Mouse (Mus musculus) limb, embryonic 12.5 days (tissue): ENCODE data around the gene Smpx. TPM values are rescaled to one million over a fixed set of nuclear protein-coding genes. Genes with fewer than 3 reads are reported as not detected.

ENCODE experiments used
- ATAC-seq: fragments of 200-750 bp; cut with Nextera tagmentation; 2 replicates; pipeline ENCODE4 v1.8.0; 2017; ENCODE audit warnings: low read depth, moderate TSS enrichment; ENCODE audit not compliant: insufficient number of reproducible peaks, insufficient read depth, low FRiP score, low TSS enrichment
- H3K27ac ChIP-seq: fragments of 300-500 bp; sonication (generic); 2 replicates; pipeline ENCODE4 v1.5.1; 2016; ENCODE audit warnings: mild to moderate bottlenecking, moderate library complexity
- H3K27me3 ChIP-seq: fragments of 300-500 bp; sonication (generic); 2 replicates; pipeline ENCODE4 v1.6.1; 2016; ENCODE audit warnings: mild to moderate bottlenecking, moderate library complexity
- H3K36me3 ChIP-seq: fragments of 300-500 bp; sonication (generic); 2 replicates; pipeline ENCODE4 v1.6.1; 2016; ENCODE audit warnings: mild to moderate bottlenecking, moderate library complexity
- H3K4me1 ChIP-seq: fragments of 300-500 bp; sonication (generic); replicated peaks from 2 replicates; pipeline ENCODE4 v1.6.1; 2016
- H3K4me2 ChIP-seq: fragments of 300-500 bp; sonication (generic); 2 replicates; pipeline ENCODE4 v1.6.1; 2016; ENCODE audit warnings: mild to moderate bottlenecking, moderate library complexity
- H3K4me3 ChIP-seq: fragments of 300-500 bp; sonication (generic); replicated peaks from 2 replicates; pipeline ENCODE4 v1.5.1; 2016; ENCODE audit warnings: mild to moderate bottlenecking
- H3K9ac ChIP-seq: fragments of 300-500 bp; sonication (generic); replicated peaks from 2 replicates; pipeline ENCODE4 v1.6.1; 2016; ENCODE audit warnings: mild to moderate bottlenecking, moderate library complexity
- H3K9me3 ChIP-seq: fragments of 300-500 bp; sonication (generic); 2 replicates; pipeline ENCODE4 v1.6.1; 2016; ENCODE audit warnings: mild to moderate bottlenecking, moderate library complexity
- WGBS: fragments of 180-500 bp; shearing (Covaris S2); methylation state at CpG from one replicate; pipeline ENCODE4 v1.1.7; 2016; 5-methylcytosine and 5-hydroxymethylcytosine counted together
- polyA plus RNA-seq: library from polyadenylated mRNA; unstranded; fragments of >200 nt; fragmentation: Nextera tagmentation; extraction: Ambion mirVana; gene quantifications from 2 replicates; pipeline ENCODE4 v1.2.1, GENCODE M21; 2016

Smpx gene
- polyA plus RNA-seq: 7.1 and 8.7 TPM in 2 replicates

GRCm38 (mm10) chrX:157698862-157699261 is at the start of gene Smpx:
TSS of gene Smpx (plus strand) at chrX:157698910.
- WGBS: 61% methylated on average over 8 of the region's 8 CpGs
- peaks cover 18% of the 10 kb centered on the region for H3K27me3 ChIP-seq
- no peaks in the 10 kb centered on the region for H3K4me1 ChIP-seq

GRCm38 (mm10) chrX:157655047-157655446 is 43.7 kb upstream of the Smpx start:
- no peaks in the 10 kb centered on the region for H3K9me3 ChIP-seq
- no peak overlapping the region for H3K9ac ChIP-seq
- H3K4me3 ChIP-seq: no peak overlapping the region
- H3K36me3 ChIP-seq: no peaks in the 10 kb centered on the region
- no peaks in the 10 kb centered on the region; the same call in 1 of the 2 replicates for H3K27me3 ChIP-seq
- no peaks in the 10 kb centered on the region for H3K4me1 ChIP-seq
- no peak overlapping the region for H3K27ac ChIP-seq
- no peak for ATAC-seq
- no peak overlapping the region for H3K4me2 ChIP-seq

More at GRCm38 (mm10) chrX:157698862-157699261, at the start of gene Smpx:
- no peak within 1 kb of the TSS for H3K4me3 ChIP-seq
- no peak for ATAC-seq
- no peak within 1 kb of the TSS for H3K27ac ChIP-seq
- no peaks in the 10 kb centered on the region for H3K9me3 ChIP-seq
- no peak within 1 kb of the TSS for H3K9ac ChIP-seq
- no peaks in the 10 kb centered on the region for H3K36me3 ChIP-seq
- no peak within 1 kb of the TSS for H3K4me2 ChIP-seq

- no peak overlapping the region for H3K4me3 ChIP-seq
- H3K9me3 ChIP-seq: no peaks in the 10 kb centered on the region
- H3K36me3 ChIP-seq: no peaks in the 10 kb centered on the region
- ATAC-seq: no peak
- H3K27me3 ChIP-seq: no peaks in the 10 kb centered on the region; the same call in 1 of the 2 replicates
- no peak overlapping the region for H3K27ac ChIP-seq
- H3K4me2 ChIP-seq: no peak overlapping the region
- no peaks in the 10 kb centered on the region for H3K4me1 ChIP-seq
- no peak overlapping the region for H3K9ac ChIP-seq
These were observed 41.4 kb upstream of the Smpx start for GRCm38 (mm10) chrX:157657356-157657755.

- no peak overlapping the region for H3K4me3 ChIP-seq
- no peak overlapping the region for H3K27ac ChIP-seq
- ATAC-seq: no peak
- WGBS: 72% methylated on average over 2 of the region's 2 CpGs
- H3K9ac ChIP-seq: no peak overlapping the region
- H3K27me3 ChIP-seq: peaks cover 3% of the 10 kb centered on the region; the same call in 1 of the 2 replicates
- no peaks in the 10 kb centered on the region for H3K36me3 ChIP-seq
- no peak overlapping the region for H3K4me2 ChIP-seq
- no peaks in the 10 kb centered on the region for H3K4me1 ChIP-seq
- H3K9me3 ChIP-seq: no peaks in the 10 kb centered on the region
These were observed 26.9 kb upstream of the Smpx start for GRCm38 (mm10) chrX:157671820-157672219.

- 63% methylated on average over 3 of the region's 3 CpGs for WGBS
- H3K36me3 ChIP-seq: no peaks in the 10 kb centered on the region
- ATAC-seq: no peak
These were observed 23.9 kb upstream of the Smpx start for GRCm38 (mm10) chrX:157674667-157675350.

GRCm38 (mm10) chrX:157691186-157691585 is 7.5 kb upstream of the Smpx start:
- Histone ChIP-seq H3K27me3 (peaks cover 6% of the 10 kb centered on the region; the same call in 1 of the 2 replicates), H3K36me3 (no peaks in the 10 kb centered on the region), H3K4me1 (no peaks in the 10 kb centered on the region), H3K27ac (no peak overlapping the region), H3K9me3 (no peaks in the 10 kb centered on the region), H3K9ac (no peak overlapping the region), H3K4me2 (no peak overlapping the region), H3K4me3 (no peak overlapping the region)
- ATAC-seq: no peak
- WGBS: 77% methylated on average over 4 of the region's 4 CpGs

More at GRCm38 (mm10) chrX:157674667-157675350, 23.9 kb upstream of the Smpx start:
- Histone ChIP-seq H3K4me2 (no peak overlapping the region), H3K4me3 (no peak overlapping the region), H3K27me3 (0 out of 2 replicates have a peak, but pooled peaks cover 3% of the 10 kb centered on the region), H3K9ac (no peak overlapping the region), H3K27ac (no peak overlapping the region), H3K9me3 (no peaks in the 10 kb centered on the region), H3K4me1 (no peaks in the 10 kb centered on the region)

GRCm38 (mm10) chrX:157697591-157698135 is 1.0 kb upstream of the Smpx start:
- H3K27me3 ChIP-seq: peaks cover 15% of the 10 kb centered on the region
- 67% methylated on average over 5 of the region's 5 CpGs for WGBS

GRCm38 (mm10) chrX:157707236-157707635 is 8.5 kb downstream of the Smpx start:
- WGBS: 86% methylated on average over 2 of the region's 2 CpGs
- H3K4me2 ChIP-seq: no peak overlapping the region
- ATAC-seq: no peak

More at GRCm38 (mm10) chrX:157697591-157698135, 1.0 kb upstream of the Smpx start:
- no peak for ATAC-seq
- H3K4me3 ChIP-seq: no peak overlapping the region
- H3K9ac ChIP-seq: no peak overlapping the region
- H3K4me2 ChIP-seq: no peak overlapping the region
- no peaks in the 10 kb centered on the region for H3K36me3 ChIP-seq
- H3K27ac ChIP-seq: no peak overlapping the region
- no peaks in the 10 kb centered on the region for H3K4me1 ChIP-seq
- H3K9me3 ChIP-seq: no peaks in the 10 kb centered on the region

GRCm38 (mm10) chrX:157708616-157709280 is 10.0 kb downstream of the Smpx start:
- H3K9me3 ChIP-seq: no peaks in the 10 kb centered on the region
- H3K4me3 ChIP-seq: no peak overlapping the region
- H3K9ac ChIP-seq: no peak overlapping the region
- no peak overlapping the region for H3K27ac ChIP-seq
- H3K27me3 ChIP-seq: no peaks in the 10 kb centered on the region
- 42% methylated on average over 4 of the region's 4 CpGs for WGBS
- no peaks in the 10 kb centered on the region for H3K36me3 ChIP-seq
- ATAC-seq: no peak
- no peak overlapping the region for H3K4me2 ChIP-seq
- no peaks in the 10 kb centered on the region for H3K4me1 ChIP-seq

More at GRCm38 (mm10) chrX:157707236-157707635, 8.5 kb downstream of the Smpx start:
- Histone ChIP-seq H3K27me3 (peaks cover 5% of the 10 kb centered on the region; the same call in 1 of the 2 replicates), H3K4me3 (no peak overlapping the region), H3K9me3 (no peaks in the 10 kb centered on the region), H3K4me1 (no peaks in the 10 kb centered on the region), H3K9ac (no peak overlapping the region), H3K27ac (no peak overlapping the region), H3K36me3 (no peaks in the 10 kb centered on the region)

- H3K9ac ChIP-seq: no peak overlapping the region
- no peak overlapping the region for H3K27ac ChIP-seq
These were observed 21.2 kb downstream of the Smpx start for GRCm38 (mm10) chrX:157719907-157720306.

GRCm38 (mm10) chrX:157730622-157731341 is 32.1 kb downstream of the Smpx start:
- Histone ChIP-seq H3K9ac (no peak overlapping the region), H3K4me1 (no peaks in the 10 kb centered on the region), H3K36me3 (no peaks in the 10 kb centered on the region), H3K4me3 (no peak overlapping the region), H3K27ac (no peak overlapping the region), H3K27me3 (peaks cover 13% of the 10 kb centered on the region; the same call in 1 of the 2 replicates), H3K9me3 (no peaks in the 10 kb centered on the region), H3K4me2 (no peak overlapping the region)
- 27% methylated on average over 7 of the region's 7 CpGs for WGBS
- ATAC-seq: no peak

More at GRCm38 (mm10) chrX:157719907-157720306, 21.2 kb downstream of the Smpx start:
- Histone ChIP-seq H3K4me2 (no peak overlapping the region), H3K4me3 (no peak overlapping the region), H3K36me3 (no peaks in the 10 kb centered on the region), H3K4me1 (no peaks in the 10 kb centered on the region), H3K27me3 (0 out of 2 replicates have a peak, but pooled peaks cover 4% of the 10 kb centered on the region), H3K9me3 (no peaks in the 10 kb centered on the region)
- ATAC-seq: no peak
- 57% methylated on average over 3 of the region's 3 CpGs for whole genome bisulfite sequencing
